Mouse (Mus musculus) left cerebral cortex, postnatal 14 days (tissue): ENCODE measurements around the gene Smim6. TPM values are rescaled to one million over a fixed set of nuclear protein-coding genes. Genes with fewer than 3 reads are reported as not detected.

Experiments
- total RNA-seq, 2 experiments: library from RNA; stranded (reverse); gene quantifications; 2 replicates each; pipeline ENCODE4 v1.2.3; 2021

The Smim6 gene
- total RNA-seq, 2 experiments from 2014 or later, result not detected

Other genes with a start within 250 kb of the Smim6 start
- gene Grb2, start 203.4 kb upstream of the Smim6 start, total RNA-seq, result 100 to 1,000 TPM; 183 to 190 TPM
- gene Tmem94, start 146.6 kb upstream of the Smim6 start, total RNA-seq, result 10 to 100 TPM; 48.1 to 51.4 TPM
- gene Caskin2, start 98.4 kb upstream of the Smim6 start, total RNA-seq, result 10 to 100 TPM; 18.7 to 21.3 TPM
- 10 to 100 TPM; 12.7 to 15.3 TPM for gene Tsen54, start 97.3 kb upstream of the Smim6 start, total RNA-seq
- 1 to 10 TPM; 2.8 to 3.4 TPM for gene Llgl2, start 88.0 kb upstream of the Smim6 start, total RNA-seq
- under 1 TPM; 0.13 to 0.17 TPM for gene Myo15b, start 53.6 kb upstream of the Smim6 start, total RNA-seq
- gene Smim5, start 12.1 kb upstream of the Smim6 start, total RNA-seq, result under 1 TPM in 1 of 2 experiments, not detected in 1; 0.33 TPM
- gene Sap30bp, start 21.3 kb downstream of the Smim6 start, total RNA-seq, result 10 to 100 TPM; 43.2 to 50.7 TPM
- 10 to 100 TPM; 19.8 to 22.4 TPM for gene Recql5, start 21.5 kb downstream of the Smim6 start, total RNA-seq
- gene Itgb4, start 62.7 kb downstream of the Smim6 start, total RNA-seq, result 1 to 10 TPM; 3.2 to 4.2 TPM
- 10 to 100 TPM; 18.8 to 19.4 TPM for gene Galk1, start 100.7 kb downstream of the Smim6 start, total RNA-seq
- gene H3f3b, start 115.9 kb downstream of the Smim6 start, total RNA-seq, result 100 to 1,000 TPM; 254 to 295 TPM
- 10 to 100 TPM; 23.8 to 25.5 TPM for gene Unk, start 118.3 kb downstream of the Smim6 start, total RNA-seq
- under 1 TPM; 0.46 to 0.55 TPM for gene Unc13d, start 165.9 kb downstream of the Smim6 start, total RNA-seq
- 100 to 1,000 TPM; 278 to 292 TPM for gene Wbp2, start 175.0 kb downstream of the Smim6 start, total RNA-seq
- gene Trim47, start 215.2 kb downstream of the Smim6 start, total RNA-seq, result 1 to 10 TPM; 8.7 to 9.0 TPM
- gene Trim65, start 219.1 kb downstream of the Smim6 start, total RNA-seq, result 1 to 10 TPM; 5.4 to 7.0 TPM
- gene Mrpl38, start 226.9 kb downstream of the Smim6 start, total RNA-seq, result 10 to 100 TPM; 51.1 to 56.1 TPM